Mouse (Mus musculus) bone marrow macrophage, adult 2 months (primary cell): ENCODE data around the gene Gba2.

ENCODE experiments used
- CTCF ChIP-seq: IDR thresholded peaks from 2 replicates; pipeline ENCODE4 v1.5.1; 2012; ENCODE audit warnings: low read depth, mild to moderate bottlenecking, low read length, moderate library complexity
- POLR2A ChIP-seq: IDR thresholded peaks from 2 replicates; pipeline ENCODE4 v1.6.1; 2012; ENCODE audit warnings: mild to moderate bottlenecking, low read depth, low read length, borderline replicate concordance

DNA sequence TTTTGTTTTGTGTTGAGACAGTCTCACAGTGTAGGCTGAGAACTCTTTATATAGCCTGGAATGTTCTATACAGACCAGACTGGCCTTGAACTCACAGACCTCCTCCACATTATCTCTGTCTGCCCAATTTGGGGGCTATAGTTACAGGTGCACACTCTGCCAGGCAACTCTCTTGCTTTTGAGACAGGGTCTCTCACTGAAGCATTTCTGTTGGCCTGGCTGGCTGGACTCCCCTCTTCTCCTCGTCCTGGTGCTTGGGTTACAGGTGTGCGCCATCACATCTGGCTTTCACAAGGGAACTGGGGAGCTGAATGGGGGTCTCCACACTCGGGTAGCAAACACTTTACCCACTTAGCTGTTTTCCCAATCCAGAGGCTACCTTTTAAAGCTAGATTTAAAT is 13.3 kb upstream of the Gba2 start:
- TF ChIP-seq POLR2A (no peak), CTCF (no peak)
